Mouse (Mus musculus): ENCODE measurements at regions not wholly inside any gene's neighbourhood (a gene's known extent, or its start where the extent isn't known, plus 50 kb on each side); places are given as distances from the start of the nearest gene placed in this dataset.

GRCm38 (mm10) chr1:57572097-57572496 lies 165.2 kb upstream of the Tyw5 start:
- DNase-seq (ENCODE audit: low spot score in 2 of 2): no peak

DNA sequence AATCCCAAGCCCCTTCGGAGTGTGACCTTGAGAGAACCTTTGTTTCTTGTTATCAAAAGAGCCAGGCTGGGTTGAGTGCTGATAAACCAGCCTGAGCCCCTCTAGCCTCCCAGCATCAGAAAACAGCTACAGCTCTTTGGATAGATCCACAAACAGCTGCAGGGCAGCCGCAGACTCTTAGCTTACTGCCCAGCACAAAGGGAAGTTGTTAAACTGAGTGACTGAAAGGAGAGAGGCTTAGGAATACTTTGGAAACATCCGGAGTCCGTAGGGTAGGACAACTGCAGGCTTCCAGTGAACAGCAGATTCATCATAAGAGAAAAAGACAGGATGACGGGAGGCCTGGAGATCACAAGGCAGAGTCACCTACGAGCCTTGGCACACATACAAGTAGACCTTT lies 166.9 kb upstream of the Tyw5 start:
- no peak for DNase-seq (ENCODE audit: low spot score in 2 of 2)

GRCm38 (mm10) chr1:57574530-57574929 lies 167.6 kb upstream of the Tyw5 start:
- DNase-seq (ENCODE audit: low spot score in 2 of 2): no peak

DNA sequence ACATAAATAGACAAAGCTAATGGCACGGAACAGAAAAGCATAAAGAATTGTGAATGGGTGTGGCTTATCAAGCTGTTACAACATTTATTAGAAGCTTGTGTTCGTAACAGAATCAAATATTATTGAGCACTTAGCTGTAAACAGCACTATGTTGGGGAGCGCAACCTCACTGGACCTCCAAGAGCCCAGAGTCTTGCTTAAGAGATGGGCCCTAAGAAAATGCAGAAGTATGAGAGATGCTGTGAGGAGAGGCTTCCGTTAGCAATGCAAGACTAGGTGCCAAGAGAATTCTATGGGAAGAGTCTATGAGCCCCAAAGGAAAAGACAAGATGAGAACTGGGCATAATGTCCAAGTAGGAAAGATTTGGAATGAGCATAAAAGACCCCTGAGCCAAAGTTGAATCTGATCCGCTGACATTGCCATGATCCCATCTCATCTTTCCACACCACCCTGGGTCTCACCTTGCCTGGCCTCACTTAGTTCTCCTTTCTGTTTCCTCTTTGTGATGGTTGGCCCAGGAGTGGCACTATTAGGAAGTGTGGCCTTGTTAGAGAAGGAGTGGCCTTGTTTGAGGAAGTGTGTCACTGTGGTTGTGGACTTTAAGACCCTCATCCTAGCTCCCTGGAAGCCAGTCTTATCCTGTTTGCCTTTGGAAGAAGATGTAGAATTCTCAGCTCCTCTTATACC lies 169.3 kb upstream of the Tyw5 start:
- DNase-seq (ENCODE audit: low spot score in 2 of 2): no peak

DNA sequence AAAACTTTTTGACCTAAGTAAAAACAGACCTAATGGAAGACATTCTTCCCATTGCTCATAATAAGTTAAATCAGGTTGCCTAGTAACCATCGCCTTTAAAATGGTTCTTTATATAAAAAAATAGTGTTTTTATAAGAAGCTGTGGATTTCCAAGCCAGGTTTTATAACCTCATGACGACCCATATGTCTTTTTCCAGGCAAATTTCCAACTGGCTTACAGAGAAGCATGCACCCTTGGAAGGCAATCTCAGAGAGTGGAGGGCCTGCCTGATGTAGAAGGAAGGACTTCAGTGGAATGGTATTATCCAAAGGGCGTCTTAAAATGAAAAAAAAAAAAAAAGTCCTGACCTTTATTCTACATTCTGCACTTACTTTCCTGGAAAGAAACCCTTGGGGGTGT lies 172.2 kb upstream of the Tyw5 start:
- no peak for DNase-seq (ENCODE audit: low spot score in 2 of 2)

DNA sequence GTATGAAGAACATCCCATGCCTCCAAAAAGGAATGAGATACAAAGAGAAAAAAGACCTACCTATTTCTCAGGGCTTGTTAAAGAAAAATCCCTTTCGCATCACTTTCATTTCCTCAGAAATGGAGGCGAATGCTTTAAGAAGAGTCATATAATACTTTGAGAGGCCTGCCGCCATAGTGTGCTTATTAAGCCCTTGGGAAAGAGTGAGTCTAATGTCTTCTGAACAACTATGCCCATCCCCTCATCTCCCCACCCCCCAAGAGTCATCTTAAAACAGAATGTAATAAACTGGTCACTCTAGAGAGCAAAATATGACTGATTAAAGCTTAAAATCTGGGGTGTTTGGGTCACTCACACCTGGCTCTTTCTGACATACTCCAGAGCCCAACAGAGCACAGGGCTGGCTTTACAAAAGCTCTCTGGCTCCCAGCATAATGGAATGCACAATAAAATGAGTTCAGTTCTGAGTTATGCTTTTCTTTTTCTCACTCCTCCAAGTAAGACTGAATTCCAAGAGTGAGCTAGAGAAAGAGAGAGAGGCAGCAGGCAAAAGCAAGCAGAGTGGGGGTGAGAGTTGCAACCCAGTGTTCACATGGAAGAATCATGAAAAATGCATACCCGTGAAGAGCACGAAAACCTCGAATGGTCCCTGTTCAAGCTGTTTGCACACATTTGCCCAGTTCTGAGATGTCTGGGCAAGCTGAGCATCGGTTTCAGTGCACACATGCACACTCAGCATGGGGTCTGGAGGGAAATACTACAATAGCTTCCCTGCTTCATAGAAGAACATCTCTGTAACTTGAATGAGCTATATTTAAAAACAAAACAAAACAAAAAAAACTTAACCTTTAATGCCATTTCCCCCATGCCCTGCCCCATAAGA lies 180.0 kb upstream of the Spats2l start:
- DNase-seq (ENCODE audit: low spot score in 2 of 2): no peak

DNA sequence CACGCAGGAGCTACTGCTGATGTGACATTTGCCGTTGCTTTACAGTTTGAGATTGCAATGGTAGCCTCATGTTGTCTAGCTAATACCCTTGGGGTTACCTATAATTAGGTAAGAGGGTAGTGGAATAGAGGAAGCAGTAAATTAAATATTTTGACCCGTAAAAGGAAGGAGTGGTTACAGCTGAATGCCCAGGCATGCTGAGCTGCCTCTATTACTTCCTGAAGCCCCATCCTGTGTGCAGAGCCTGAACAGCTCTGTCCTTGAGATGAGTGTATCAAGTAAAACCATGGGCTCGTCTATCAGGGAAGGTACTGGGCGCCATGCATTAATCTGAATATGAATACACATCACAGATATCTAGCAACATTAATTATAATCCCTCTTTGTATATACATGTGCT lies 179.1 kb upstream of the Spats2l start:
- no peak for DNase-seq (ENCODE audit: low spot score in 2 of 2)

DNA sequence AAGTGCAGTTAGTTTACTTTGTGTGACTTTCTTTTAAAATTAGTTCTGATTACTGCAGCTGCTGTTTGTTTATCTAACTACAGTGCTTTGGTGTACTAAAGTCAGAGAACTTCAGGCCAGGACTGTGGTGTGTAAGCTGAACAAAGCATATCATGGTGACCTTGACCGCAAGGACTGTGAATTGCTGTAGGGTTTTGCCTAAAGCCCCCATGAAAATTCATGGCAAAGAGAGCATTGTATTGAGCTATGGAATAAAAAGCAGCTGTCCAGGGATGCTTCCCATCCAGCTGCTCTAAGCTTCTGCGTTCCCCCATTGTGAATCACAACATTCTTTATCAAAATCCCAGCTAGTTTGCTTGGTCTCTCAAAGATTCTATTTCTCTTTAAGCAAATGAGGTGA lies 173.0 kb upstream of the Spats2l start:
- no peak for DNase-seq (ENCODE audit: low spot score in 2 of 2)

- no peak for DNase-seq (ENCODE audit: low spot score in 2 of 2)
Observed at GRCm38 (mm10) chr1:57605525-57605924, 168.4 kb upstream of the Spats2l start.

DNA sequence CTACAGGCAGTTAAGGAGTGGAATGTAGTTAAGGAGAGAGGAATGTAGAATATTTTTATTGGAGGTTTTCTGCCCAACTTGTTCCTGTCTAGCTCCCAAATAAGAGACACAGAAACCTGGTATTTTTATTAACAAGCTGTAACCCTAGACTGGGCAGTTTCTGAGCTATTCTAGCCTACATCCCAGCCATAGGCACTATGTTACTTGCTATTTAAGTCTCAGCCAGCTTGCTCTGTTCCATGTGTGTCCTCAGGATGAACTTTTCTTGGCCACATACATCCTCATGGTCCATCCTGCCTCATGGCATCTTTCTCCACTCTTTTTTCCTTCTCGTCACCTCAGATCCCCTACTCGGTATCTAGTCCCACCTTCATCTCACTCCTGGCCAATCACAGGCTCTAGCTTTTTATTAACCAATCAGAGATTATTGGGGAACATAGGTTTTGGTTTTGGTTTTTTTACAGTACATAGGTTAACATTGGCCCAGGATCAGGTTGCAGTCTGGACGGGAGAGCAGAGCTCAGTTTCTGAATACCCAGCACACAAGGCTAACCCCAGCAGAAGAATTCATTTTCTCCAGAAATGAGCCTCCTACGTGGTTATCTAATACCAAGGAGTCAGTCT lies 167.8 kb upstream of the Spats2l start:
- no peak for DNase-seq (ENCODE audit: low spot score in 2 of 2)

GRCm38 (mm10) chr1:57607026-57607425 lies 166.9 kb upstream of the Spats2l start:
- DNase-seq (ENCODE audit: low spot score in 2 of 2): no peak

DNA sequence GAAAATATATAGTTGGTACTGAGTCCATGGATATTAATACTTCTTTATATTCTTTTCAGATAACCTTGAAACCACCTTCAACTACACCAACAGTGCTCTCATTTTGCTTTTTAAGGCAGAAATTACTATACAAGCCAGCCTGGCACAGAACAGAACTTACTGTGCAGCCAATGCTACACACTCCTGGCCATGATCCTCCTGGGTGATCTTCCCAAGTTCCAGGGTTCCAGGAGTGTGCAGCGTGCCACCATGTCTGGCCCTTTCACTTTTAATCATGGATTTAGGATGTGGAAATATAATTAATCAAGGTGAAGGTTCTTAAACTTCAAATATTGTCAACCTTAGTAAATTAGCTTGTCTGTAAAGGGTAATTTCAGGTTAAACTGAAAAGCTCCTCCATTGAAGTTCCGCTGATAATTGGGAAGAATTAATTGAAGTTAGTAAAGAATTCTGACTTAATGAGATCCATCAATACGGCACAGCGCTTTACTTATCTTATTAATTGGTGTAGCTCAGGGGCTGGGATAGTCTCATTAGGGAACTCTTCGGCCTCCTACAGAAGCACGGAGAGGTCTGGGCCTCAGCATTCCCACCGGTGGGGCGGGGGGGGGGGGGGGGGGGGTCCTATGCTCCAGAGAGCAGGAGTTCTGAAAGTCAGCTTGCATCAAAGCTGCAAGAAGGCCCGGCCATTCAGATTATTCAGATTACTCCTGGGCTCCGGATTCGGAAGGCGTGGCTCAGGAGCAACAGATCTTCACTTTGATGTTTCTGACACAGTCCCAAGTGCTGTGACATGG lies 166.1 kb upstream of the Spats2l start:
- DNase-seq (ENCODE audit: low spot score in 2 of 2): no peak

- DNase-seq (ENCODE audit: low spot score in 2 of 2): no peak
Observed at GRCm38 (mm10) chr1:57608423-57608679, 165.6 kb upstream of the Spats2l start.

GRCm38 (mm10) chr1:57609307-57609706 lies 164.7 kb upstream of the Spats2l start:
- DNase-seq (ENCODE audit: low spot score in 2 of 2): no peak

DNA sequence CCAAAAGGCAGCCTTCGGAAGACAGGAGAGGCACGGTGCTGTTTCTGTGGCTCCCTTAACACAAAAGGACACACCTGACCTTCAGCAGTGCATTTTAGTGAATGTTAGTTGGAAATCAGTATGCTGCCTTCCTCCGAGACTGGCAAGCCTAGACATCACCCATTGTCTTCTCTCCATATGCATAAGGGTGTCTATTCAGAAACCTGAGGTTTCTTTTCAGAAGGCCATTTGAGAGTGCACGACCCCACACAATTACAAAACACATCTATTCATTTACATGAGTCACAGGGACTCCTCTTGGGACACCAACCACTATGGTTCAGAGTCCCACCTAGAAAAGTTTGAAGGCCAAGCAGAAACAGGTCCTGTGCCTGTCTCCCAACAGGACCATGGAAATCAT lies 161.8 kb upstream of the Spats2l start:
- DNase-seq (ENCODE audit: low spot score in 2 of 2): no peak

DNA sequence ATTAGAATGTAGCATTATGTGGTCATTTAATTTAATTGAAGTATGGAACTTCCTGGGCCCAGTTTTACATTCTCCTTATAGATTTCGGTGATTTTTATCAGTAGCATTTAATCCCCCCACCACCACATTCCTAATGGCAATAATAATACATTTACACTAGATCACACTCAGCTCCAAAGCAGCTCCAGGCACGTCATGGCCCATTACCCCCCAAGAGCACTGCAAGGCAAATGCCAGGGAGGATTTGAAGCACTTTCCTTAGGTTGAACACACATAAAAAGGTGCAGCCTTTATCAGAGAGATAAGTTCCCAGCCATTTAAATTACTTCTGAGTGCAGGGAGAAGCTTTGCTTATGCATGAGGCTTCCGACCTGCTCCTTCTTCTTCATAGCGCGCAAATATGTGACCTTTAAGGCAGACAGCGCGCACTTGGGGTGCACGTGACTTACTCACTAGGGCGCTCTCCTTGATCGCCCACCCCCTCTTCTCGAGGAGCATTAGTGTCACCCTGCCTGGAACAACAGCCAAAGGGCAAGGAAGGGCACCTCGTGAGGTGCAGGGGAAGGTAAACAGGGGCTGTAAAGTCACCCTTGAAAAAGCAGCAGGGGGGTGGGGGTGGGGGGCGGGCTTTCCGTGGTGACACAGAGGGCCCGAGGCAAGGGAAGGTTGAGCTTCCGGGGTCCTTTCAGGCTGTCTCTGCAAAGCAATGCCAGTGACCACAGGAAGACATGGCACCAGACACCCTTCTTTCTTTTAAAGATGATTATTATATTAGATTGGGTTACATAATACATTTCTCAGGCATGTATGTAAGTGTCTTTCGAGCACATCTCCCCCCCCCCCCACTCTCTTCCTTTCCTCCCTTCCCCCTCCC lies 160.8 kb upstream of the Spats2l start:
- DNase-seq (ENCODE audit: low spot score in 2 of 2): no peak

DNA sequence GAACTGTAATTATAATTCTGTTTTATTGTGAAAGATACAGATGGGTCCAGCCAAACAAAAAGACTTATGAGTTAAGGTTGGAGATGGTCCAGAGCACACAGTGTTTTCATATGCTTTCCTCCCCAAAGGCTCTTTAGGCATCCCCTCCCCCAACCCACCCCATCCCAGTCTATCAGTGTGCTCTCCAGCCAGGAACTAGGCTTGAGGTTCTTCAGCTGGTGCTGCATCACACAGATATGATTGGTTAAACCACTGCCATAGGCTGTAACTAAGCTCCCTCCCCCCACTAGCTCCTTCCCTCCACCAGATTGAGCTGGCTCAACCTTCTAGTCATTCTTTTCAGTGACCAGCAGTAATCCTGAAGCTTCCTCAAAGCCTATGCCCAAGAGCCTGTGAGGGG lies 158.8 kb upstream of the Spats2l start:
- no peak for DNase-seq (ENCODE audit: low spot score in 2 of 2)

- no peak for DNase-seq (ENCODE audit: low spot score in 2 of 2)
Observed at GRCm38 (mm10) chr1:57617316-57617715, 156.6 kb upstream of the Spats2l start.

DNA sequence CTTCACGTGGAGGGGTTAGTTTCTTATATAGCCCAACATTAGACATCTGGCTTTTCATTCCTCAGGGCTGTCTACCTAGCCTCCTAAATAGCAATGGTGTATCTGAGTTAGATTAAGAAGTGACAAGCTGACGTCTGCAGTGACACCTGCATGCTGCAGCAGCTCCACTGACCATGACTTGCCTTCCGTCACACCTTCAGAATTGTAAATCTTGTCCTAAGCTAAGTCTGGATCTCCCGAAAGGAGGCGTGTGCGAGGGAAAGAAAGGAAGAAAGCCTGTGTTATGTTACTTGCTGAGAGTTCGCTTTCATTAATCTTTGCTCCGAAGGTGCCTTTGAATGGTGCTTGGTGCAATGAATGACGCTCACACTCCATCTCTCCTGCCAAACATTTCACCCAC lies 151.4 kb upstream of the Spats2l start:
- DNase-seq (ENCODE audit: low spot score in 2 of 2): no peak

GRCm38 (mm10) chr1:57633986-57634385 lies 140.0 kb upstream of the Spats2l start:
- peak; percentile 20 to 24 for DNase-seq (ENCODE audit: low spot score in 2 of 2)

DNA sequence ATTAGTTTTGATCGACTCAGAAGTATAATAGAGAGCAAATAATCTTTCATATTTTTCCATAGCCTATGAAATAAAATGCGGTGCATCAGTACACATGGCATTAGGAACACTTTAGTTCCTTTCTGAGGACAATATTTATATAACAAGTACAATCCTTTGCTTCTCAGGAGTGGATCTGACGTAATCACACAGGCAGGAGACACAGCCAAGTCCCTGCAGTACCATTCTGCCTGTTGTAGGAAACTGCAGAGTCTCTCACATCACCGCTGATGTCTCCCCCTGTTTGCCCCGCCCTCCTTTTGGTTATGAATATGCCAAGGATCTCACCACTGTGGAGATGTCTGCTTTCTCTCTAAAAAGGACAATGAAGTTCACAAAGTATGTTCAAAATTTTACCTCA lies 131.8 kb upstream of the Spats2l start:
- no peak for DNase-seq (ENCODE audit: low spot score in 2 of 2)

Data from layer of hippocampus, adult 8-10 months (tissue).